Mouse (Mus musculus) MEL (cell line): ENCODE data around the gene Slc35g1.

Source experiments
- CTCF ChIP-seq, 3 experiments: IDR thresholded peaks in 2 of 3; conservative IDR thresholded peaks in 1 of 3; 2 replicates each; pipeline ENCODE4 v1.5.1; 2011 to 2012; ENCODE audit warnings: low read length in 3 of 3, low read depth in 2 of 3, mild to moderate bottlenecking in 2 of 3, improper control_type of control experiment in 1 of 3, inconsistent platforms in 1 of 3, mixed read lengths in 1 of 3, moderate library complexity in 1 of 3; ENCODE audit not compliant: control insufficient read depth in 1 of 3, insufficient read depth in 1 of 3, poor library complexity in 1 of 3, severe bottlenecking in 1 of 3
- POLR2A ChIP-seq, 2 experiments: IDR thresholded peaks; 2 replicates each; pipeline ENCODE4 v1.6.1; 2011 to 2012; ENCODE audit warnings: low read length in 2 of 2, mild to moderate bottlenecking in 2 of 2, control low read depth in 1 of 2, improper control_type of control experiment in 1 of 2, low read depth in 1 of 2, moderate library complexity in 1 of 2; ENCODE audit not compliant: control insufficient read depth in 1 of 2, insufficient read depth in 1 of 2, poor library complexity in 1 of 2
- SIN3A ChIP-seq: IDR thresholded peaks from 2 replicates; pipeline ENCODE4 v1.6.1; 2012; ENCODE audit warnings: low read length, improper control_type of control experiment, inconsistent platforms

- TF ChIP-seq SIN3A (no peak), POLR2A (IDR thresholded peaks at IDR 0.05; ENCODE audit: control insufficient read depth in 1 of 2, insufficient read depth in 1 of 2, low read depth in 1 of 2, low read length in 2 of 2, poor library complexity in 1 of 2) (no peak), CTCF (IDR thresholded peaks at IDR 0.05 in 2 of 3, conservative IDR thresholded peaks at IDR 0.05 in 1 of 3; ENCODE audit: control insufficient read depth in 1 of 3, insufficient read depth in 1 of 3, low read depth in 2 of 3, low read length in 3 of 3, poor library complexity in 1 of 3, severe bottlenecking in 1 of 3) (no peak)
Observed at GRCm38 (mm10) chr19:38357956-38358623, 37.7 kb upstream of the Slc35g1 start.
